Mouse (Mus musculus) heart, embryonic 12.5 days (tissue): ENCODE measurements around the gene Morc1. TPM values are rescaled to one million over a fixed set of nuclear protein-coding genes. Genes with fewer than 3 reads are reported as not detected.

Source experiments
- ATAC-seq: fragments of 200-750 bp; cut with Nextera tagmentation; 2 replicates; pipeline ENCODE4 v1.8.0; 2017; ENCODE audit warnings: moderate TSS enrichment, moderate library complexity; ENCODE audit not compliant: insufficient number of reproducible peaks, low FRiP score
- H3K27ac ChIP-seq: fragments of 300-500 bp; sonication (generic); 2 replicates; pipeline ENCODE4 v1.5.1; 2016; ENCODE audit warnings: mild to moderate bottlenecking, moderate library complexity; ENCODE audit not compliant: poor library complexity, severe bottlenecking
- H3K27me3 ChIP-seq: fragments of 300-500 bp; sonication (generic); replicated peaks from 2 replicates; pipeline ENCODE4 v1.6.1; 2016; ENCODE audit warnings: mild to moderate bottlenecking, moderate library complexity
- H3K36me3 ChIP-seq: fragments of 300-500 bp; sonication (generic); 2 replicates; pipeline ENCODE4 v1.6.1; 2016; ENCODE audit warnings: mild to moderate bottlenecking, moderate library complexity
- H3K4me1 ChIP-seq: fragments of 300-500 bp; sonication (generic); replicated peaks from 2 replicates; pipeline ENCODE4 v1.6.1; 2016; ENCODE audit warnings: mild to moderate bottlenecking
- H3K4me2 ChIP-seq: fragments of 300-500 bp; sonication (generic); 2 replicates; pipeline ENCODE4 v1.6.1; 2016; ENCODE audit warnings: mild to moderate bottlenecking, moderate library complexity
- H3K4me3 ChIP-seq: fragments of 300-500 bp; sonication (generic); 2 replicates; pipeline ENCODE4 v1.5.1; 2016; ENCODE audit warnings: mild to moderate bottlenecking
- H3K9ac ChIP-seq: fragments of 300-500 bp; sonication (generic); 2 replicates; pipeline ENCODE4 v1.6.1; 2016; ENCODE audit warnings: mild to moderate bottlenecking, moderate library complexity
- H3K9me3 ChIP-seq: fragments of 300-500 bp; sonication (generic); replicated peaks from 2 replicates; pipeline ENCODE4 v1.6.1; 2016; ENCODE audit warnings: mild to moderate bottlenecking, moderate library complexity
- WGBS: fragments of 180-500 bp; shearing (Covaris S2); methylation state at CpG from one replicate; pipeline ENCODE4 v1.1.7; 2016; 5-methylcytosine and 5-hydroxymethylcytosine counted together
- polyA plus RNA-seq: library from polyadenylated mRNA; unstranded; fragments of >200 nt; fragmentation: Nextera tagmentation; extraction: Ambion mirVana; gene quantifications from 2 replicates; pipeline ENCODE4 v1.2.1, GENCODE M21; 2016

Morc1 gene
- polyA plus RNA-seq, 1 experiment from 2014 or later: not detected

GRCm38 (mm10) chr16:48594457-48594856 is 163.4 kb downstream of the Morc1 start:
- no peaks in the 10 kb centered on the region for H3K9me3 ChIP-seq
- H3K27ac ChIP-seq: no peak overlapping the region
- no peak overlapping the region for H3K4me2 ChIP-seq
- H3K4me3 ChIP-seq: no peak overlapping the region
- H3K27me3 ChIP-seq: no peaks in the 10 kb centered on the region
- no peak overlapping the region for H3K9ac ChIP-seq
- no peak for ATAC-seq
- H3K4me1 ChIP-seq: no peaks in the 10 kb centered on the region
- 77% methylated on average over 5 of the region's 5 CpGs for WGBS
- no peaks in the 10 kb centered on the region for H3K36me3 ChIP-seq

GRCm38 (mm10) chr16:48595216-48595615 is 164.2 kb downstream of the Morc1 start:
- no peak overlapping the region for H3K9ac ChIP-seq
- H3K4me1 ChIP-seq: no peaks in the 10 kb centered on the region
- H3K4me2 ChIP-seq: no peak overlapping the region
- H3K36me3 ChIP-seq: no peaks in the 10 kb centered on the region
- no peaks in the 10 kb centered on the region for H3K27me3 ChIP-seq
- no peaks in the 10 kb centered on the region for H3K9me3 ChIP-seq
- WGBS: 82% methylated on average over 1 of the region's 1 CpGs
- H3K4me3 ChIP-seq: no peak overlapping the region
- H3K27ac ChIP-seq: no peak overlapping the region
- no peak for ATAC-seq

GRCm38 (mm10) chr16:48603735-48604211 is 172.7 kb downstream of the Morc1 start:
- WGBS: 68% methylated on average over 2 of the region's 2 CpGs
- Histone ChIP-seq H3K4me3 (no peak overlapping the region), H3K27ac (no peak overlapping the region), H3K4me2 (no peak overlapping the region), H3K9me3 (no peaks in the 10 kb centered on the region), H3K36me3 (no peaks in the 10 kb centered on the region), H3K9ac (no peak overlapping the region), H3K27me3 (no peaks in the 10 kb centered on the region), H3K4me1 (no peaks in the 10 kb centered on the region)
- ATAC-seq: no peak

GRCm38 (mm10) chr16:48606476-48607038 is 175.5 kb downstream of the Morc1 start:
- Histone ChIP-seq H3K4me3 (no peak overlapping the region), H3K9ac (no peak overlapping the region), H3K4me2 (no peak overlapping the region), H3K27ac (no peak overlapping the region), H3K27me3 (no peaks in the 10 kb centered on the region), H3K9me3 (no peaks in the 10 kb centered on the region), H3K36me3 (no peaks in the 10 kb centered on the region), H3K4me1 (no peaks in the 10 kb centered on the region)
- no peak for ATAC-seq
- WGBS: 66% methylated on average over 4 of the region's 4 CpGs

GRCm38 (mm10) chr16:48608224-48608623 is 177.2 kb downstream of the Morc1 start:
- Histone ChIP-seq H3K27ac (no peak overlapping the region), H3K27me3 (no peaks in the 10 kb centered on the region), H3K4me3 (no peak overlapping the region), H3K4me2 (no peak overlapping the region), H3K4me1 (no peaks in the 10 kb centered on the region), H3K9ac (no peak overlapping the region), H3K9me3 (no peaks in the 10 kb centered on the region), H3K36me3 (no peaks in the 10 kb centered on the region)
- ATAC-seq: no peak
- 81% methylated on average over 3 of the region's 3 CpGs for WGBS

GRCm38 (mm10) chr16:48610866-48611265 is 179.8 kb downstream of the Morc1 start:
- Histone ChIP-seq H3K36me3 (no peaks in the 10 kb centered on the region), H3K27me3 (no peaks in the 10 kb centered on the region), H3K9ac (no peak overlapping the region), H3K4me1 (no peaks in the 10 kb centered on the region), H3K9me3 (no peaks in the 10 kb centered on the region), H3K4me3 (no peak overlapping the region), H3K4me2 (no peak overlapping the region), H3K27ac (no peak overlapping the region)
- 67% methylated on average over 1 of the region's 1 CpGs for WGBS
- no peak for ATAC-seq

GRCm38 (mm10) chr16:48611436-48611835 is 180.4 kb downstream of the Morc1 start:
- Histone ChIP-seq H3K4me3 (no peak overlapping the region), H3K4me1 (no peaks in the 10 kb centered on the region), H3K9ac (no peak overlapping the region), H3K4me2 (no peak overlapping the region), H3K27ac (no peak overlapping the region), H3K27me3 (no peaks in the 10 kb centered on the region), H3K36me3 (no peaks in the 10 kb centered on the region), H3K9me3 (no peaks in the 10 kb centered on the region)
- ATAC-seq: no peak
- WGBS: 87% methylated on average over 2 of the region's 2 CpGs

GRCm38 (mm10) chr16:48613783-48614182 is 182.7 kb downstream of the Morc1 start:
- whole genome bisulfite sequencing: 35% methylated on average over 1 of the region's 1 CpGs
- H3K4me2 ChIP-seq: no peak overlapping the region
- ATAC-seq: no peak
- no peak overlapping the region for H3K27ac ChIP-seq
- no peaks in the 10 kb centered on the region for H3K4me1 ChIP-seq
- no peaks in the 10 kb centered on the region for H3K27me3 ChIP-seq
- H3K4me3 ChIP-seq: no peak overlapping the region
- no peaks in the 10 kb centered on the region for H3K36me3 ChIP-seq
- no peak overlapping the region for H3K9ac ChIP-seq
- no peaks in the 10 kb centered on the region for H3K9me3 ChIP-seq

- Histone ChIP-seq H3K9me3 (no peaks in the 10 kb centered on the region), H3K27ac (no peak overlapping the region), H3K4me1 (no peaks in the 10 kb centered on the region), H3K27me3 (no peaks in the 10 kb centered on the region), H3K9ac (no peak overlapping the region), H3K4me3 (no peak overlapping the region), H3K36me3 (no peaks in the 10 kb centered on the region), H3K4me2 (no peak overlapping the region)
- ATAC-seq: no peak
- WGBS: 55% methylated on average over 8 of the region's 8 CpGs
Observed at GRCm38 (mm10) chr16:48620510-48620909, 189.5 kb downstream of the Morc1 start.

GRCm38 (mm10) chr16:48621019-48621418 is 190.0 kb downstream of the Morc1 start:
- no peak for ATAC-seq
- Histone ChIP-seq H3K4me1 (no peaks in the 10 kb centered on the region), H3K36me3 (no peaks in the 10 kb centered on the region), H3K9me3 (no peaks in the 10 kb centered on the region), H3K4me2 (no peak overlapping the region), H3K4me3 (no peak overlapping the region), H3K9ac (no peak overlapping the region), H3K27me3 (no peaks in the 10 kb centered on the region), H3K27ac (no peak overlapping the region)
- WGBS: 45% methylated on average over 2 of the region's 2 CpGs

- H3K27ac ChIP-seq: no peak overlapping the region
- no peaks in the 10 kb centered on the region for H3K4me1 ChIP-seq
- ATAC-seq: no peak
- H3K27me3 ChIP-seq: no peaks in the 10 kb centered on the region
- H3K9ac ChIP-seq: no peak overlapping the region
- WGBS: 79% methylated on average over 1 of the region's 1 CpGs
- no peaks in the 10 kb centered on the region for H3K9me3 ChIP-seq
- no peak overlapping the region for H3K4me3 ChIP-seq
- H3K4me2 ChIP-seq: no peak overlapping the region
- no peaks in the 10 kb centered on the region for H3K36me3 ChIP-seq
Observed at GRCm38 (mm10) chr16:48623447-48623846, 192.4 kb downstream of the Morc1 start.

GRCm38 (mm10) chr16:48626186-48626585 is 195.1 kb downstream of the Morc1 start:
- Histone ChIP-seq H3K4me2 (no peak overlapping the region), H3K9ac (no peak overlapping the region), H3K4me3 (no peak overlapping the region), H3K36me3 (no peaks in the 10 kb centered on the region), H3K27me3 (no peaks in the 10 kb centered on the region), H3K9me3 (no peaks in the 10 kb centered on the region), H3K27ac (no peak overlapping the region), H3K4me1 (no peaks in the 10 kb centered on the region)
- 78% methylated on average over 3 of the region's 3 CpGs for WGBS
- no peak for ATAC-seq
